Mouse (Mus musculus) small intestine, adult 2 months (tissue): ENCODE results near the gene Ahcy.

Experiments used
- CTCF ChIP-seq: fragments of 200-500 bp; IDR thresholded peaks from 2 replicates; pipeline ENCODE4 v1.5.1; 2012; ENCODE audit warnings: low read depth, mild to moderate bottlenecking, control low read depth, inconsistent platforms, low read length, moderate library complexity, mixed read lengths; ENCODE audit not compliant: insufficient replicate concordance, insufficient read length; ENCODE audit errors: extremely low read depth
- POLR2A ChIP-seq: fragments of 200-500 bp; IDR thresholded peaks from 2 replicates; pipeline ENCODE4 v1.6.1; 2012; ENCODE audit warnings: low read depth, mild to moderate bottlenecking, control low read depth, inconsistent platforms, low read length, moderate library complexity

DNA sequence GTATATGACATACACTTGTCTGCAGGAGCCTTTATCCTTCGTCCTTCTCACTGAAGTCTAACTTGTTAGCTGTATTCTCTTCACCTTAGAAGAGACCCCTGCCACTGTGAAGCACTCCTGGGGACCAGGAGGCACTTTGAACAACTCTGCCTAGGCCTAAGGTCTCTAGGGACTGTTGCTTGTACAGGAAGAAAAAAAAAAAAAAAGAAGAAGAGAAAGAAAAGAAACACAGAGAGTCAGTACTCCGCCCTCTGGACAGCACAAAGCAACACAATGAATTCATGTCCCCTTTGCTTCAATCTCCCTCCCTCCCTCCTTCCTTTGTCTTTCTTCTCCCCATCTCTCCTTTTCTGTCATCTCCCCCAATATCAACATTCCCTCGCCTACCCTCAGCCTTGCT lies 29.2 kb downstream of the Ahcy start:
- no peak for TF ChIP-seq POLR2A
- TF ChIP-seq CTCF = no peak
